Comparison of ENCODE assay signal across 7 mouse cellular contexts in genomic region chr19:46152127-46152803, GRCm38 (mm10). TPM values are rescaled to one million over a fixed set of nuclear protein-coding genes. Genes with fewer than 3 reads are reported as not detected.
DNase-seq lines count a peak whose midpoint lies in the region; ATAC-seq and TF ChIP-seq lines count a peak whose summit lies in the region.

Gbf1 (plus strand) TSS chr19:46152509.

- intact Hi-C loops in left cerebral cortex, postnatal 4 days (cut with DNase I): no loop called here

- H3K4me2 ChIP-seq in intestine, postnatal 0 days (replicated peaks; ENCODE audit: low read depth): peak within 1 kb of the TSS; percentile 83
- H3K4me2 ChIP-seq in midbrain, embryonic 12.5 days (replicated peaks): peak within 1 kb of the TSS; percentile 87

- TF ChIP-seq POLR2A in small intestine, adult 2 months (IDR thresholded peaks at IDR 0.05; ENCODE audit: low read depth, low read length): peak; percentile 82; the same call in 1 of the 2 replicates

- peaks cover 37% of the 10 kb centered on the region for H3K4me1 ChIP-seq in embryonic facial prominence, embryonic 10.5 days
- H3K4me1 ChIP-seq in intestine, postnatal 0 days (replicated peaks; ENCODE audit: control insufficient read depth, insufficient read depth, low read length): no peaks in the 10 kb centered on the region
- peaks cover 33% of the 10 kb centered on the region for H3K4me1 ChIP-seq in midbrain, embryonic 12.5 days
- peaks cover 15% of the 10 kb centered on the region for H3K4me1 ChIP-seq in small intestine, adult 2 months (ENCODE audit: control insufficient read depth, insufficient read depth, insufficient read length, low read length)

- peak; percentile 17; the same call in 1 of the 2 replicates for TF ChIP-seq CTCF in intestine, postnatal 0 days (IDR thresholded peaks at IDR 0.05; ENCODE audit: low read depth)
- no peak for TF ChIP-seq CTCF in small intestine, adult 2 months (IDR thresholded peaks at IDR 0.05; ENCODE audit: extremely low read depth, insufficient read length, insufficient replicate concordance, low read depth, low read length)

- peak within 1 kb of the TSS; percentile 70 for H3K9ac ChIP-seq in intestine, postnatal 0 days (ENCODE audit: low read depth, low read length)
- peak within 1 kb of the TSS; percentile 80 for H3K9ac ChIP-seq in midbrain, embryonic 12.5 days (replicated peaks)

- H3K9me3 ChIP-seq in embryonic facial prominence, embryonic 10.5 days: no peaks in the 10 kb centered on the region
- H3K9me3 ChIP-seq in intestine, postnatal 0 days (ENCODE audit: control insufficient read depth): no peaks in the 10 kb centered on the region
- no peaks in the 10 kb centered on the region for H3K9me3 ChIP-seq in midbrain, embryonic 12.5 days

- peaks cover 4% of the 10 kb centered on the region; the same call in 1 of the 2 replicates for H3K36me3 ChIP-seq in embryonic facial prominence, embryonic 10.5 days (replicated peaks)
- no peaks in the 10 kb centered on the region for H3K36me3 ChIP-seq in intestine, postnatal 0 days (ENCODE audit: control insufficient read depth, insufficient read depth)
- no peaks in the 10 kb centered on the region for H3K36me3 ChIP-seq in midbrain, embryonic 12.5 days
- no peaks in the 10 kb centered on the region for H3K36me3 ChIP-seq in small intestine, adult 2 months (ENCODE audit: control insufficient read depth, insufficient read depth, low read length)

- WGBS in embryonic facial prominence, embryonic 10.5 days: under 1% methylated on average over 37 of the region's 37 CpGs
- under 1% methylated on average over 37 of the region's 37 CpGs for WGBS in intestine, postnatal 0 days
- under 1% methylated on average over 37 of the region's 37 CpGs for WGBS in midbrain, embryonic 12.5 days
- WGBS in small intestine, adult 2 months: under 1% methylated on average over 37 of the region's 37 CpGs

- peak; percentile 94 for DNase-seq in adrenal gland, postnatal 10 days
- peak; percentile 92 for DNase-seq in embryonic facial prominence, embryonic 10.5 days (ENCODE audit: low spot score)
- DNase-seq in gonadal fat pad, adult 2 months (ENCODE audit: low read depth): peak; percentile 99
- peak; percentile 91 for DNase-seq in left cerebral cortex, postnatal 4 days

- peak within 1 kb of the TSS; percentile 77 for H3K4me3 ChIP-seq in embryonic facial prominence, embryonic 10.5 days
- peak within 1 kb of the TSS; percentile 81 for H3K4me3 ChIP-seq in intestine, postnatal 0 days (ENCODE audit: low read depth, low read length)
- peak within 1 kb of the TSS; percentile 91 for H3K4me3 ChIP-seq in midbrain, embryonic 12.5 days
- peak within 1 kb of the TSS; percentile 84 for H3K4me3 ChIP-seq in small intestine, adult 2 months (ENCODE audit: low read depth, low read length)

- H3K27me3 ChIP-seq in embryonic facial prominence, embryonic 10.5 days (replicated peaks; ENCODE audit: low read depth, poor library complexity, severe bottlenecking): peaks cover 39% of the 10 kb centered on the region
- peaks cover 30% of the 10 kb centered on the region for H3K27me3 ChIP-seq in intestine, postnatal 0 days (replicated peaks; ENCODE audit: control insufficient read depth, insufficient read depth, low read length)
- H3K27me3 ChIP-seq in midbrain, embryonic 12.5 days: peaks cover 39% of the 10 kb centered on the region
- H3K27me3 ChIP-seq in small intestine, adult 2 months (ENCODE audit: control insufficient read depth, insufficient read depth, low read length): peaks cover 26% of the 10 kb centered on the region

- peak within 1 kb of the TSS; percentile 80 for H3K27ac ChIP-seq in embryonic facial prominence, embryonic 10.5 days (replicated peaks)
- H3K27ac ChIP-seq in intestine, postnatal 0 days (ENCODE audit: low read depth, low read length): peak within 1 kb of the TSS; percentile 68
- peak within 1 kb of the TSS; percentile 63; the same call in 1 of the 2 replicates for H3K27ac ChIP-seq in midbrain, embryonic 12.5 days (replicated peaks)
- peak within 1 kb of the TSS; percentile 56 for H3K27ac ChIP-seq in small intestine, adult 2 months (ENCODE audit: insufficient read depth, low read depth, low read length)

- peak; percentile 97 for ATAC-seq in intestine, postnatal 0 days
- ATAC-seq in midbrain, embryonic 12.5 days (ENCODE audit: low FRiP score, low read depth): peak; percentile 97

RNA-seq across cellular contexts. Expression of gene Gbf1, which starts in this region (rescaled TPM):
- total RNA-seq in adrenal gland, postnatal 10 days (2021): 10 to 100 TPM; 50.5 to 60.0 TPM
- 42.8 and 46.7 TPM in 2 replicates for polyA plus RNA-seq in embryonic facial prominence, embryonic 10.5 days (2016; fragmentation: Nextera tagmentation; extraction: Ambion mirVana)
- 71.0 and 81.8 TPM in 2 replicates for polyA plus RNA-seq in gonadal fat pad, adult 2 months (2012; rRNA removed)
- polyA plus RNA-seq in intestine, postnatal 0 days (2015; fragmentation: Nextera tagmentation; extraction: Ambion mirVana): 28.0 and 32.1 TPM in 2 replicates
- 100 to 1,000 TPM; 101 to 106 TPM for total RNA-seq in left cerebral cortex, postnatal 4 days (2021)
- polyA plus RNA-seq in midbrain, embryonic 12.5 days (2016; fragmentation: Nextera tagmentation; extraction: Ambion mirVana): 69.9 and 74.9 TPM in 2 replicates
- polyA plus RNA-seq in small intestine, adult 2 months (2012; rRNA removed): 77.6 and 146 TPM in 2 replicates

Comparison
In these comparisons a context has a peak if more than half of its experiments do, and no peak if none do; other contexts are left out.
1. Peak in every context shown above with its lines: DNase-seq, ATAC-seq, H3K4me3 ChIP-seq and H3K27ac ChIP-seq.